Comparison of ENCODE assay signal across 8 mouse cellular contexts in genomic region chr13:24761083-24761402, GRCm38 (mm10). TPM values are rescaled to one million over a fixed set of nuclear protein-coding genes. Genes with fewer than 3 reads are reported as not detected.
DNase-seq lines count a peak whose midpoint lies in the region; ATAC-seq lines count a peak whose summit lies in the region.

No protein-coding gene starts in this region.

- peaks cover 14% of the 10 kb centered on the region; the same call in 1 of the 2 replicates for H3K4me1 ChIP-seq in lung, embryonic 15.5 days
- H3K4me1 ChIP-seq in forebrain, embryonic 10.5 days, result peaks cover 24% of the 10 kb centered on the region
- H3K4me1 ChIP-seq in limb, embryonic 12.5 days (replicated peaks), result peaks cover 13% of the 10 kb centered on the region
- H3K4me1 ChIP-seq in neural tube, embryonic 15.5 days, result peaks cover 13% of the 10 kb centered on the region

- H3K27me3 ChIP-seq in lung, embryonic 15.5 days, result no peaks in the 10 kb centered on the region
- H3K27me3 ChIP-seq in forebrain, embryonic 10.5 days (ENCODE audit: poor library complexity, severe bottlenecking), result no peaks in the 10 kb centered on the region
- no peaks in the 10 kb centered on the region for H3K27me3 ChIP-seq in limb, embryonic 12.5 days
- no peaks in the 10 kb centered on the region for H3K27me3 ChIP-seq in neural tube, embryonic 15.5 days (replicated peaks)

- WGBS in lung, embryonic 15.5 days, result 2% methylated on average over 10 of the region's 10 CpGs
- 5% methylated on average over 10 of the region's 10 CpGs for WGBS in forebrain, embryonic 10.5 days
- 5% methylated on average over 10 of the region's 10 CpGs for WGBS in limb, embryonic 12.5 days
- 9% methylated on average over 10 of the region's 10 CpGs for WGBS in neural tube, embryonic 15.5 days

- H3K27ac ChIP-seq in lung, embryonic 15.5 days, result peak overlapping the region; percentile 97
- H3K27ac ChIP-seq in forebrain, embryonic 10.5 days, result peak overlapping the region; percentile 97
- H3K27ac ChIP-seq in limb, embryonic 12.5 days, result peak overlapping the region; percentile 94
- peak overlapping the region; percentile 73; the same call in 1 of the 2 replicates for H3K27ac ChIP-seq in neural tube, embryonic 15.5 days (replicated peaks)

- peak overlapping the region; percentile 87 for H3K4me3 ChIP-seq in lung, embryonic 15.5 days
- H3K4me3 ChIP-seq in forebrain, embryonic 10.5 days, result peak overlapping the region; percentile 78
- H3K4me3 ChIP-seq in limb, embryonic 12.5 days (replicated peaks), result peak overlapping the region; percentile 83
- H3K4me3 ChIP-seq in neural tube, embryonic 15.5 days (replicated peaks), result peak overlapping the region; percentile 100

- peaks cover 22% of the 10 kb centered on the region for H3K36me3 ChIP-seq in lung, embryonic 15.5 days
- H3K36me3 ChIP-seq in forebrain, embryonic 10.5 days (replicated peaks), result peaks cover 46% of the 10 kb centered on the region
- peaks cover 35% of the 10 kb centered on the region for H3K36me3 ChIP-seq in limb, embryonic 12.5 days
- no peaks in the 10 kb centered on the region for H3K36me3 ChIP-seq in neural tube, embryonic 15.5 days

- DNase-seq in lung, postnatal 10 days, result no peak
- no peak for DNase-seq in forebrain, embryonic 10.5 days (ENCODE audit: extremely low spot score, low spot score)
- DNase-seq in B cell, adult 2 months, result no peak
- no peak for DNase-seq in Muller cell, postnatal 12 days (ENCODE audit: inconsistent ontology term)
- no peak for DNase-seq in ovary, postnatal 14 days (ENCODE audit: low spot score)

- peak overlapping the region; percentile 87 for H3K9ac ChIP-seq in lung, embryonic 15.5 days
- H3K9ac ChIP-seq in limb, embryonic 12.5 days (replicated peaks), result peak overlapping the region; percentile 83
- peak overlapping the region; percentile 59 for H3K9ac ChIP-seq in neural tube, embryonic 15.5 days (replicated peaks)

- no peaks in the 10 kb centered on the region for H3K9me3 ChIP-seq in lung, embryonic 15.5 days
- H3K9me3 ChIP-seq in forebrain, embryonic 10.5 days, result 0 out of 2 replicates have a peak, but pooled peaks cover 2% of the 10 kb centered on the region
- H3K9me3 ChIP-seq in limb, embryonic 12.5 days, result no peaks in the 10 kb centered on the region
- no peaks in the 10 kb centered on the region for H3K9me3 ChIP-seq in neural tube, embryonic 15.5 days (replicated peaks)

- peak overlapping the region; percentile 66 for H3K4me2 ChIP-seq in lung, embryonic 15.5 days
- peak overlapping the region; percentile 60 for H3K4me2 ChIP-seq in limb, embryonic 12.5 days
- H3K4me2 ChIP-seq in neural tube, embryonic 15.5 days, result peak overlapping the region; percentile 84

- ATAC-seq in lung, embryonic 15.5 days (ENCODE audit: borderline replicate concordance, extremely low read depth, low FRiP score, low TSS enrichment), result no peak
- no peak for ATAC-seq in limb, embryonic 12.5 days (ENCODE audit: insufficient number of reproducible peaks, insufficient read depth, low FRiP score, low TSS enrichment, low read depth)
- no peak; the same call in 1 of the 2 replicates for ATAC-seq in neural tube, embryonic 15.5 days (ENCODE audit: low FRiP score)

RNA-seq across cellular contexts. Expression of gene Gmnn, which starts 0.7 kb away (rescaled TPM):
- polyA plus RNA-seq in lung, embryonic 15.5 days (2015; fragmentation: Nextera tagmentation; extraction: Ambion mirVana), result 114 and 123 TPM in 2 replicates
- 208 TPM in 2 replicates for polyA plus RNA-seq in forebrain, embryonic 10.5 days (2016; fragmentation: Nextera tagmentation; extraction: Ambion mirVana)
- polyA plus RNA-seq in limb, embryonic 12.5 days (2016; fragmentation: Nextera tagmentation; extraction: Ambion mirVana), result 124 and 126 TPM in 2 replicates
- polyA plus RNA-seq in neural tube, embryonic 15.5 days (2015; fragmentation: Nextera tagmentation; extraction: Ambion mirVana), result 16.5 and 39.5 TPM in 2 replicates

RNA-seq across cellular contexts. Expression of gene Armh2, which starts 20.0 kb away (rescaled TPM):
- polyA plus RNA-seq in lung, embryonic 15.5 days (2015; fragmentation: Nextera tagmentation; extraction: Ambion mirVana), result not detected in 2 replicates
- 0.18 and 0.22 TPM in 2 replicates for polyA plus RNA-seq in forebrain, embryonic 10.5 days (2016; fragmentation: Nextera tagmentation; extraction: Ambion mirVana)
- not detected in 2 replicates for polyA plus RNA-seq in limb, embryonic 12.5 days (2016; fragmentation: Nextera tagmentation; extraction: Ambion mirVana)
- polyA plus RNA-seq in neural tube, embryonic 15.5 days (2015; fragmentation: Nextera tagmentation; extraction: Ambion mirVana), result not detected in 2 replicates

RNA-seq across cellular contexts. Expression of gene BC005537, which starts 40.4 kb away (rescaled TPM):
- 16.8 and 19.0 TPM in 2 replicates for polyA plus RNA-seq in lung, embryonic 15.5 days (2015; fragmentation: Nextera tagmentation; extraction: Ambion mirVana)
- polyA plus RNA-seq in forebrain, embryonic 10.5 days (2016; fragmentation: Nextera tagmentation; extraction: Ambion mirVana), result 11.4 TPM in 2 replicates
- polyA plus RNA-seq in limb, embryonic 12.5 days (2016; fragmentation: Nextera tagmentation; extraction: Ambion mirVana), result 12.1 and 14.6 TPM in 2 replicates
- polyA plus RNA-seq in neural tube, embryonic 15.5 days (2015; fragmentation: Nextera tagmentation; extraction: Ambion mirVana), result 16.0 and 20.0 TPM in 2 replicates
